Mouse (Mus musculus): ENCODE data around the gene 4932414N04Rik.
A peak's percentile ranks its signal among the peaks of the same experiment; 100 is the strongest.
"Not testable (repeated sequence)": the region's sequence is repeated elsewhere in the genome, so short reads cannot be mapped to it uniquely, and the experiment has no call there.

The 4932414N04Rik gene

DNA sequence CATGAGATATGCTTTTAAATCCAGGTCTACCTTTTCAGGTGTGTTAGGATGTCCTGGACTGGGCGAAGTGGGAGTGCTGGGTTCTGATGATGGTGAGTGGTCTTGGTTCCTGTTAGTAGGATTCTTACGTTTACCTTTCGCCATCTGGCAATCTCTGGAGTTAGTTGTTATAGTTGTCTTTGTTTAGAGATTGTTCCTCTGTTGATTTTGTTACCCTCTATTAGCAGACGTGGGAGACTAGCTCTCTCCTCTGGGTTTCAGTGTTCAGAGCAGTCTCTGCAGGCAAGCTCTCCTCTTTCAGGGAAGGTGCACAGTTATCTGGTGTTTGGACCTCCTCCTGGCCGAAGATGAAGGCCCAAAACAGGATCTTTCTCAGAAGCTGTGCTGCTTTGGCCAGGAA is at the start of gene 4932414N04Rik:
4932414N04Rik (plus strand) TSS at position 301 of the 400 bp plus-strand sequence.
- not testable (repeated sequence) for DNase-seq (ENCODE audit: low spot score)

GRCm38 (mm10) chr2:68732216-68732615 is 75.9 kb downstream of the 4932414N04Rik start:
- no peak for DNase-seq (ENCODE audit: low spot score)

GRCm38 (mm10) chr2:68739772-68740739 is 83.8 kb downstream of the 4932414N04Rik start:
- no peak for DNase-seq (ENCODE audit: low spot score)

DNA sequence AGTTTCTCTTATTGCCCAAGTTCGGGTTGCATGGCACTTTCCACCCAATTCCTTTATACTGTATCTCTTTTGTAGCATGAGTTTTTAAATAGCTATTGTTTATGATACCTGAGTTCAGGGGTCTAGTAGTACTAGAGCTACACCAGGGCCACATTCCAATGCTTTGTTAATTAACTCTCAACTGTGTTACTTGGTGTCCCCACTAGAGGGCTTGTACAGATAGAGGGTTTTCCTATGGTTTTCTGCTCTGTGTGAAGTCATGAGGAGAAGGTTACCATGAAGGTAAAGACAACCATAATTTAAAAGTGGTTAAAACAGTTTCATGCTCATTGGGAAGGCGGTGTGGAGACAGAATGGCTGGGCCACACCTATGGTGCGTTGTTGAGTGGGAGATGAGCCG is 88.3 kb downstream of the 4932414N04Rik start:
- DNase-seq (ENCODE audit: low spot score), result no peak

DNA sequence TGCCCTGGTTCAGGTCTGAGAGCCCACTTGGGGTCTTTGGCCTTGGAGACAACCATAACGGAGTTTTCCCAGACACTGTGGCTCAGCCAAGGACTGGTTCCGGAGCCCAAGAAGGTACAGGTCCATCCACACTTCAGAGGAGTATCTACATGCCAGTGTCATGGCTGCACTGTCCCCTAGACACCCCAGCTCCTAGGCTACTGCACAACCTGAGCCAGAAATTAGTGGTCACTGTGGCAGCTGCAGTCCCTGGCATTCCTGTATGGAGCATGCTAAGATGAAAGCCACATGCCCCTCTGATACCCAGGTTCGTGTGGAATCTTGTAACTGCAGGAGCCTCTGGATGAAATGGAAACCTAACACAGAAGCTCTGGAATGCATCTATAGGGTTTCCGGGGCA is 99.9 kb downstream of the 4932414N04Rik start:
- no peak for DNase-seq (ENCODE audit: low spot score)

GRCm38 (mm10) chr2:68756793-68757192 is 100.5 kb downstream of the 4932414N04Rik start:
- peak; percentile 20 for DNase-seq (ENCODE audit: low spot score)

DNA sequence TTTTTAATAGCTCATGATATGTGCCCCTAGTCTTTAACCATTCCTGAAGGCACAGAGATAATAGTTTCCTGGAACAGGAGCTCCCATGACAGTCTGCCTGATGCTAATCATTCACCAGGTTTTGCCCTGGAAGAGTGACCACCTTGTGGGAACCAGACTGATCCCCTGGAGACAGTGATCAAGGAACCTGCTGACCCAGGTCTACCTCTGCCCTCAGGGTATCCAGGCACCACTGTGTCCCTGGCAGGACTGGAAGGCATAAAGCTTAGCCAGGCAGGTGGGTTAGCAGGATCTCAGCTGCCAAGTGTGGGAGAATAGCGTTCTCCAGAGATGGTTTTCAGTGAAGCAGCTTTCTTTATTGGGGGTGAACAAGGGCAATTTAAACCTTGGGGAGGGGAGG is 109.1 kb downstream of the 4932414N04Rik start:
- no peak for DNase-seq (ENCODE audit: low spot score)

GRCm38 (mm10) chr2:68767186-68767890 is 111.1 kb downstream of the 4932414N04Rik start:
- DNase-seq (ENCODE audit: low spot score), result no peak

- no peak for DNase-seq (ENCODE audit: low spot score)
Measured at GRCm38 (mm10) chr2:68782268-68783132, 126.2 kb downstream of the 4932414N04Rik start.

- not testable (repeated sequence) for DNase-seq (ENCODE audit: low spot score)
Measured at GRCm38 (mm10) chr2:68783664-68784063, 127.4 kb downstream of the 4932414N04Rik start.

GRCm38 (mm10) chr2:68784710-68785427 is 128.6 kb downstream of the 4932414N04Rik start:
- DNase-seq (ENCODE audit: low spot score), result peak; percentile 79

DNA sequence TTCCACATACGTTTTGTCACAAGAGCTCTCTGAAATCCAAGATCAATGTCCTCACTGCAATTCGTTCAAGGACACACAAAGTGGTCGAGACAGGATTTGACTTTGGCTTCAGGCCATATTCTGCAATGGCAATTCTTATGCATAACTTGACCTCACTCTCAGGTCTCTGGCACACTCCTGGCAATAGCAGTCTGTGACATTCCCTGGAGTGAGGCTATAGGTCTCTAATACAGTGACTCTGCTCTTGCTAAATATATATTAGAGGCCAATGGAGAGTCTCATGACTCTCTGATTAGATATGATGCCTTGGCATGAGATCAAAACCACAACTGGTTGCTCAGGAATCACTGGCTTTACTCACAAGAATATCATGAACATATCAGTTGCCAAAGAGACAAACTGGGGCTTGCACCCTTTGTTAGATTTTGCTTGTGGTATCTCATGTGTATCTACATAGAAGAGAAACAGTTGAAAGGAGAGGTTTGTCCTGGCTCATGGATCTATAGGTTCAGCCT is 130.9 kb downstream of the 4932414N04Rik start:
- no peak for DNase-seq (ENCODE audit: low spot score)

DNA sequence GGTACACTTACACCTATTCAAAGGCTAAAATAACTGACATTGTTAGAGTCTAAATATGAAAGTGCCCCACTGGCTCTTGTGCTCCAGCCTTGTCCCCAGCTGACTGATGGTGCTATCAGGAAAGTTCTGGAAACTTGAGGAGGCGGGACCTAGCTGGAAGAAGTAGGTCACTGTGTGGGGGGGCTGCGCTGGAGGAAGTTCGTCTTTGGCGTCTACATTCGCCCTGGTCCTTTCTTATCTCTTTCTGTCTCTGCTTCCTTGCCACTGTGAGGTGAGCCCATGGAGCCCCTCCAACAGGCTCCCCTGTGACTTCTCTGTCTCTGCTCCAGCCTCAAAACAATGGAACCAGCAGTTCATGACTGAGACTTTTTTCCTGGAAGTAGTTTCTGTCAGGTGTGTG is 136.0 kb downstream of the 4932414N04Rik start:
- no peak for DNase-seq (ENCODE audit: low spot score)

GRCm38 (mm10) chr2:68793472-68793871 is 137.2 kb downstream of the 4932414N04Rik start:
- no peak for DNase-seq (ENCODE audit: low spot score)

DNA sequence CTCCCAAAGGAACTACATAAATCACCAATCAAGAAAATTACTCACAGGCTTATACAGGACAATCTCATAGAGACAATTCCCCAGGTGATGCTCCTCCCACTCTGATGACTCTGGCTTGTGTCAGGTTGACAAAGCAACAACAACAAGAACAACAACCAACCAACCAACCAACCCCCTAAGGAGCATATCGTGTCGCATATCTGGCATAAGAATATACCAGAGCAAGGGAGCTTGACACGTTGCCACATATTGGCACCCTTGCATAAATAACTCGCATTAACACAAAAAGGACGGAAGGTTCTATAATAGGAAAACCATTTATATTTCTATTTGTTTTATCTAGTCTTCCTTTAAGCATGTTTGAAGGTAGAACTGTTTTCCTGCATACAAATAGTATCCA is 137.9 kb downstream of the 4932414N04Rik start:
- no peak for DNase-seq (ENCODE audit: low spot score)

DNA sequence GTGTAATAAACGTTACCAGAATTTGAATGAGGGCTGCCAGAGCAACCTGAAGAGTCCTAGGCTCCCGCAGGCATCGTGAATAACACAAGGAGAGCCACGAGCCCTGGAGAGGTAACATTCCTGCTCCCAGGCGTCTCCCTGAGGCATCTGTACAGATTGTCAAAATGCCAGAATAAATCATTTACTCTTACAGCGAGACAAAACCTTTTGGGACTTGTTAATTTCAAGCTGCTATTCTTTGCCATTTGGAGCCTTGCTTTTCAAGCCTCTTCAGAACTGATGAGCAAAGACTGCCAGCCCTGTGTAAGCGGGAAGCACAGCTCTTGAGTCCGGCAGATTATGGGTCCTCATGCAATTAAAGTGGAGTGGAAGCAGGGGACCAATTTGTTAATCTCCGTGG is 138.3 kb downstream of the 4932414N04Rik start:
- DNase-seq (ENCODE audit: low spot score), result no peak

DNA sequence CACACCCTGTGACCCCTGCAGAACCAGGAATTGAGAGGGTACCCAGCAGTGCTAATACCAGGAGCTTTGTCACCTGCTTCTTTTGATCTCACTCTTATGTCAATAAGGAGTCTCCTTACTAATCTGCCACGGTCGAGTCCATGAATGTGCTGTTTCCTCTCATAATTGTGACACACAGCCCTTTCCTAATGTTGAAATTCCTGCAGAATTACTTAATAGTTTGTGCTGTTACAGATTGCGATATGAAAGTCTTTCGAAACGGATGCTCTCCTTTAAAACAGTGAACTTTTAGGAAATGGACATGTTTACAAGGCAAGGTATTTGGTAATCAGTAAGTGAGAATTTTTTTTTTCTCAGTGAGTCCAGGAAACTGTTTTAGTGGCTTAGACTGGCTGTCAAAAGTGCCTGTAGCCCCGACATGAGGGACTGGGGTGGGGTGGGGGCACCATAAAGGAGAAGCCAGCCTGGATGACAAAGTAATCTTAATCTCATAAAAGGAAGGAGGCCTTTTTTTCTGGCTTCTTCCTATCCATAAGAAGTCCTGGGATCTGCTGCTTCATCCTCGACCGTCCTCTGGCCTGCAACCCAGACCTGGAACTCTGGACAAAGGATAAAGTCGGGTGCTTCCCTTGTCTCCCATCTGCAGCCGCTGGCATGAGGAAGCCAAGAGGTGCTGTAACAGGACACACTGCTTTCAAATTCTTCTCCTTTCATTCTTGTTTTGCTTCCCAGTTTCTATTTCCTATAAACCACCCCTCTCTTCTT is 139.9 kb downstream of the 4932414N04Rik start:
- no peak for DNase-seq (ENCODE audit: low spot score)

DNA sequence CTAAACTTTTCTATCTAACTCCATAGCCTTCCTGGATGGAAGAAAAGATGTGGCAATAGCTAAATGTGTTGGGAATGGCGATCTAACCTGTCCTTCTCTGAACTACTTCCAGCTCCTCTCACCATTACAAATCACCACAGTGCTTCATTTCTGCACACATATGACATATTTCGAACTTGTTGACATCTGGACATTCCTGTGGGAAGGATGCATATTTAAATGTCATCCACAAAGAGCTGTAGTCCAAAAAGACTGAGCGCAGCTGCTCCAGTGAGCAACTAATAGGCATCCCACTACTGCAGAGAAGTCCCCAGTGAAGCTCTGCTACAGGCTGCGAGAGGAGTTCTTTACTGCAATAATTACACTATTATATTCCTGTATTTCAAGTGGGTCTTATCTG is 140.8 kb downstream of the 4932414N04Rik start:
- no peak for DNase-seq (ENCODE audit: low spot score)
